Mouse (Mus musculus): Measurements from ENCODE around the gene Smap2. TPM values are rescaled to one million over a fixed set of nuclear protein-coding genes. Genes with fewer than 3 reads are reported as not detected.
A peak's percentile ranks its signal among the peaks of the same experiment; 100 is the strongest.

The Smap2 gene
- polyA plus RNA-seq, 1 experiment: 28.1 TPM

DNA sequence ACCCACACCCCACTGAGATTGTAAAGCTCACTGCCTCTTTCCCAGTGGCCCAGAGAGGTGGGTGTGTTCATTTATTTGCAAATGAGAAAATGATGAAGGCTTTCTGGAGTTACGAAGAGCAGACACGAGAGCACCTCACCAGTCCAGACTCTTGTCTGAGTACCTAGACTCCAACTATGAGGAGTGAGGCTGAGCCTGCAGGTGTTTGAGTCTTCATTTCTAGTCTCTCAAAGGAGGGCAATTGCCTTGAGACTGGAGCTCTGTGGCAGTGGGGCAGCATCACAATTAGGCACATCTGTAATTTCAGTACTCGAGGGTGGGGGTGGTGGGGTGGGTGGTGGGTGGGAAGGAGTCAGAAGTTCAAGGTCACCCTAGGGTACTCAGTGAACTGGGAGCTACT is 25.9 kb upstream of the Smap2 start:
- H3K27ac ChIP-seq (ENCODE audit: insufficient read depth, low read depth, low read length): no peak overlapping the region
- no peaks in the 10 kb centered on the region for H3K36me3 ChIP-seq (ENCODE audit: control insufficient read depth, insufficient read depth, low read length)
- 74% methylated on average over 3 of the region's 3 CpGs for WGBS
- H3K27me3 ChIP-seq (ENCODE audit: control insufficient read depth, insufficient read depth, low read length): peaks cover 16% of the 10 kb centered on the region
- TF ChIP-seq CTCF (IDR thresholded peaks at IDR 0.05; ENCODE audit: extremely low read depth, insufficient read length, insufficient replicate concordance, low read depth, low read length) (no peak), POLR2A (IDR thresholded peaks at IDR 0.05; ENCODE audit: low read depth, low read length) (no peak)
- H3K4me3 ChIP-seq (ENCODE audit: low read depth, low read length): no peak overlapping the region
- 0 out of 2 replicates have a peak, but pooled peaks cover 4% of the 10 kb centered on the region for H3K4me1 ChIP-seq (ENCODE audit: control insufficient read depth, insufficient read depth, insufficient read length, low read length)

- WGBS: 82% methylated on average over 5 of the region's 5 CpGs
- no peaks in the 10 kb centered on the region for H3K36me3 ChIP-seq (ENCODE audit: control insufficient read depth, insufficient read depth, low read length)
- H3K4me1 ChIP-seq (ENCODE audit: control insufficient read depth, insufficient read depth, insufficient read length, low read length): 0 out of 2 replicates have a peak, but pooled peaks cover 4% of the 10 kb centered on the region
- TF ChIP-seq CTCF (IDR thresholded peaks at IDR 0.05; ENCODE audit: extremely low read depth, insufficient read length, insufficient replicate concordance, low read depth, low read length) (no peak), POLR2A (IDR thresholded peaks at IDR 0.05; ENCODE audit: low read depth, low read length) (no peak)
- peaks cover 16% of the 10 kb centered on the region for H3K27me3 ChIP-seq (ENCODE audit: control insufficient read depth, insufficient read depth, low read length)
- H3K27ac ChIP-seq (ENCODE audit: insufficient read depth, low read depth, low read length): no peak overlapping the region
- no peak overlapping the region for H3K4me3 ChIP-seq (ENCODE audit: low read depth, low read length)
These were observed 25.4 kb upstream of the Smap2 start for GRCm38 (mm10) chr4:121042472-121042871.

DNA sequence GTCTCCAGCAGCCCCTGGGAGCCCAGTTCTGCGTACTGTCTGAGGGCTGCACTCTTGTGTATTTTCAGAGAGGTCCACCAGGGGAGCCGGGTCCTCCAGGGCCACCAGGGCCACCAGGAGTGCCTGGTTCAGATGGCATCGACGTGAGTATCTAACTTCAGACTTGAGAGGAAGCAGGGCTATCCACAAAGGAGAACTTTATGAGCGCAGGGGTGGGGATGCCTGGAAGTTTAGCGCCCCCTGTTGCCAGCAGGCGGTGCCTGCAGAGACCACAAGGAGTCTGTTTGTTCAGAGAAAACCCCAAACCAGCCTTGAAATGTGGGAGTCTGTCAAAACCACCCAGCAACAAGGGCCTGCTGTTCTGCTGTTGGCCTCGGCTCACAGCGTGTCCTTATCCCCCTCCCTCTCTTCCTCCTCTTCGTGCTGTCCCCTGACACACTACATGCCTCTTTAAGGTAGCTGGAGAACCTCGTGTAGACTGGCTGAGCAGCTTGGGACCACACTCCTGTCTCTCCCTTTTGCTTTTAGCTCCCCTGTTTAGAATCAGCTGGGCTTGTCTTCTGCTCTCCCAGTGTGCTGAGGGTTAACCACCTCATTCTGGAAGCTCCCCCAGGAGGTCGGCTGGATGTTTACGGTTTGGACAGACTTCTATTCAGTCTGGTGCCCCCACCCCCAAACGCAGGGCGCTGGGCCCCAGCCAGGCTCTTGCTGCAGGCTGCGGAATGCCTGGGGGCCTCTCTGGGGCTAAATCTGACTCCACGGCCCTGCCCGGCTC is 24.0 kb upstream of the Smap2 start:
- WGBS: 20% methylated on average over 18 of the region's 18 CpGs
- no peak overlapping the region for H3K27ac ChIP-seq (ENCODE audit: insufficient read depth, low read depth, low read length)
- no peak overlapping the region for H3K4me3 ChIP-seq (ENCODE audit: low read depth, low read length)

DNA sequence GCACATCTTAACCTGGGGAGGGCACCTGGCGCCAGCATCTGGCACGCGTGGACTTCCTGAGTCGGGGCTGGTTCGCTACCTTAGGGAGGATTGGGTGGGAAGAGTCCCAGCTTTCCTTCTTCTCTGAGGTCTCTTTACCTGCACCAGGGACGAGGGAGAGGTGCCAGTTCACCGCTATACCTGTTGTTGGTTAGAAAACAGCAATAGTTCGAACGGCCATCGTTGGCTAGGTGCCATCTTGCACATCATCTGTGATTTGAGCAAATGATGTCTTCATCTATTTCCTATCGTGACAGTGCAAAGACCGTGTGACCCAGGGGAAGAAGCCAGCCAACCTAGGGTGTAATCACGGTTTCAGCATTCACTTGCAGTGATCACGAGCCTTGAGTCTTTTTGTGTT is 23.3 kb upstream of the Smap2 start:
- Histone ChIP-seq H3K4me1 (ENCODE audit: control insufficient read depth, insufficient read depth, insufficient read length, low read length) (0 out of 2 replicates have a peak, but pooled peaks cover 4% of the 10 kb centered on the region), H3K27me3 (ENCODE audit: control insufficient read depth, insufficient read depth, low read length) (peaks cover 16% of the 10 kb centered on the region), H3K36me3 (ENCODE audit: control insufficient read depth, insufficient read depth, low read length) (no peaks in the 10 kb centered on the region), H3K4me3 (ENCODE audit: low read depth, low read length) (peak overlapping the region; percentile 26; the same call in 1 of the 2 replicates), H3K27ac (ENCODE audit: insufficient read depth, low read depth, low read length) (no peak overlapping the region)
- TF ChIP-seq CTCF (IDR thresholded peaks at IDR 0.05; ENCODE audit: extremely low read depth, insufficient read length, insufficient replicate concordance, low read depth, low read length) (no peak), POLR2A (IDR thresholded peaks at IDR 0.05; ENCODE audit: low read depth, low read length) (no peak)
- WGBS: 46% methylated on average over 14 of the region's 14 CpGs

More for the DNA sequence above, 24.0 kb upstream of the Smap2 start:
- TF ChIP-seq POLR2A (IDR thresholded peaks at IDR 0.05; ENCODE audit: low read depth, low read length): no peak
- TF ChIP-seq CTCF (IDR thresholded peaks at IDR 0.05; ENCODE audit: extremely low read depth, insufficient read length, insufficient replicate concordance, low read depth, low read length): peak; percentile 69
- peaks cover 16% of the 10 kb centered on the region for H3K27me3 ChIP-seq (ENCODE audit: control insufficient read depth, insufficient read depth, low read length)
- no peaks in the 10 kb centered on the region for H3K36me3 ChIP-seq (ENCODE audit: control insufficient read depth, insufficient read depth, low read length)
- 0 out of 2 replicates have a peak, but pooled peaks cover 4% of the 10 kb centered on the region for H3K4me1 ChIP-seq (ENCODE audit: control insufficient read depth, insufficient read depth, insufficient read length, low read length)

DNA sequence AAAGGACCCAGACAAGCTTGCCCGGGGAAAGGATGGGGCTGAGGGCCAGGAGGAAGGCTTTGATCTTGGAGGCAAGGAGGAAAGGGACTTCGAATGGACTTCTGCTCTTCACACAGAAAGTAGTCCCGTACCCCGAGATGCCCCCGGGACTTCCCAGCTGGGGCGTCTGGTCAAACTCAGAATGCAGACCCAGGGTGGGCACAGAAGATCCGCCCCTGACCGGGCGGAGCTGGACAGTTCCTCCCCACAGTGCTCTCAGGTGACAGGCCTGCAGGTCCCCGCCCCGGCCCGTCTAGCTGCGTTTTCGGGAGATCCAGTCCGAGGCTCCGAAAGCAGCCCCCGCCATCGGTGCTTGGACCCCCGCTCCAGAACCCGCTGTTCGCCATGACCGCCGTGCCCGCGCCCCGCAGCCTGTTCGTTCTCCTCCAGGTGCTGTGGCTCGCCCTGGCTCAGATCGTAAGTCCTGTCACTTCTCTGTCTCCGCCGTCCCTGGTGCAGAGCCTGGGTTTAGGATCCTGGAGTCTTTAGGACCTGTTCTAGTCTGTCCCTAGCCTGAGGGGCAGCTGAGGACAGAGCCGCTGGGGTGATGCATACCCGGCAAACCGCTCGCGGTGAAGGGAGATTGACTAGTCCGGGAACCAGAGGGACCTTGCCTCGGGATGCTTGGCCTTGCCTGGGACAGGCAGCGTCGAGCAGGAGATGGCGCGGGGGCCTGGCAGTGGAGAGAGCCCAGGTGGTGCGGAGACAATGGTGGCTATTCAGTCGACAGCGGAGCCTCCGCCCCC is 22.5 kb upstream of the Smap2 start, which contains the start of gene Col9a2:
TSS of gene Col9a2 (plus strand) at position 55 of the 785 bp plus-strand sequence.
- peak within 1 kb of the TSS; percentile 26 for H3K4me3 ChIP-seq (ENCODE audit: low read depth, low read length)
- H3K27ac ChIP-seq (ENCODE audit: insufficient read depth, low read depth, low read length): no peak within 1 kb of the TSS
- 0 out of 2 replicates have a peak, but pooled peaks cover 4% of the 10 kb centered on the region for H3K4me1 ChIP-seq (ENCODE audit: control insufficient read depth, insufficient read depth, insufficient read length, low read length)
- peaks cover 16% of the 10 kb centered on the region for H3K27me3 ChIP-seq (ENCODE audit: control insufficient read depth, insufficient read depth, low read length)
- 5% methylated on average over 46 of the region's 46 CpGs for WGBS
- no peaks in the 10 kb centered on the region for H3K36me3 ChIP-seq (ENCODE audit: control insufficient read depth, insufficient read depth, low read length)
- no peak for TF ChIP-seq CTCF (IDR thresholded peaks at IDR 0.05; ENCODE audit: extremely low read depth, insufficient read length, insufficient replicate concordance, low read depth, low read length)
- no peak for TF ChIP-seq POLR2A (IDR thresholded peaks at IDR 0.05; ENCODE audit: low read depth, low read length)

DNA sequence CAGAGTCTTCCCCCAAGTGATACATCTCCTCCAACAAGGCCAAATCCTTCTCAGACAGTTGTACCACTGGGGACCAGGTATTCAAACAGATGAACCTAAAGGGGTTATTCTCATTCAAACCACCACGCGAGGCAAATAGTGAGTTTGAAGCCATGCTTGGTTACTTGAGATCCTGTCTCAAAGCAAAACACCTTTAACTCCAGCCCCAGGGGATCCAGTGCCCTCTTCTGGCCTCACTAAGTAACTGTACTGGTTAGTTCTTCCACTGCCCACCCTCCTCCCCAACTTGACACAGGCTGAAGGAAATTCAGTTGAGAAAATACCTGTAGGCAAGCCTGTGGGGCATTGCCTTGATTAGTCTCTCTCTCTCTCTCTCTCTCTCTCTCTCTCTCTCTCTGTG is 16.0 kb upstream of the Smap2 start:
- no peak overlapping the region for H3K27ac ChIP-seq (ENCODE audit: insufficient read depth, low read depth, low read length)
- no peak overlapping the region for H3K4me3 ChIP-seq (ENCODE audit: low read depth, low read length)
- 70% methylated on average over 2 of the region's 2 CpGs for WGBS
- H3K4me1 ChIP-seq (ENCODE audit: control insufficient read depth, insufficient read depth, insufficient read length, low read length): no peaks in the 10 kb centered on the region
- no peaks in the 10 kb centered on the region for H3K36me3 ChIP-seq (ENCODE audit: control insufficient read depth, insufficient read depth, low read length)
- no peaks in the 10 kb centered on the region for H3K27me3 ChIP-seq (ENCODE audit: control insufficient read depth, insufficient read depth, low read length)
- TF ChIP-seq CTCF (IDR thresholded peaks at IDR 0.05; ENCODE audit: extremely low read depth, insufficient read length, insufficient replicate concordance, low read depth, low read length): no peak
- TF ChIP-seq POLR2A (IDR thresholded peaks at IDR 0.05; ENCODE audit: low read depth, low read length): no peak

DNA sequence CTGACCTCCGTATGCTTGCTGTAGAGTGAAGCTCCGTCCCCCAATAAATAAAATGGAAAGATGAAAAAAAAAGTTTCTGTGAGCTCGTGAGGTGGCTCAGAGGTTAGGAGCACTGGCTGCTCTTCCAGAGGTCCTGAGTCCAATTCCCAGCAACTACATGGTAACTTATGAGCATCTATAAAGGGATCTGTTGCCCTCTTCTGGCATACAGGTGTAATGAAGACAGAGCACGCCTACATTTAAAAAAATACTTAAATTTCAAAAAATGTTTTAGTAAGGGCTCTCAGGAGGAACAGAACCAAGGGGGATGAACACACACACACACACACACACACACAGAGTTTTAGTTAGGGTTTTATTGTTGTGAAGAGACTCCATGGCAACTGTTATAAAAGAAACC is 14.4 kb upstream of the Smap2 start:
- Histone ChIP-seq H3K4me3 (ENCODE audit: low read depth, low read length) (no peak overlapping the region), H3K36me3 (ENCODE audit: control insufficient read depth, insufficient read depth, low read length) (no peaks in the 10 kb centered on the region), H3K27me3 (ENCODE audit: control insufficient read depth, insufficient read depth, low read length) (no peaks in the 10 kb centered on the region), H3K27ac (ENCODE audit: insufficient read depth, low read depth, low read length) (no peak overlapping the region), H3K4me1 (ENCODE audit: control insufficient read depth, insufficient read depth, insufficient read length, low read length) (no peaks in the 10 kb centered on the region)
- TF ChIP-seq CTCF (IDR thresholded peaks at IDR 0.05; ENCODE audit: extremely low read depth, insufficient read length, insufficient replicate concordance, low read depth, low read length) (peak; percentile 32; the same call in 1 of the 2 replicates), POLR2A (IDR thresholded peaks at IDR 0.05; ENCODE audit: low read depth, low read length) (no peak)
- 47% methylated on average over 4 of the region's 4 CpGs for WGBS

All from small intestine, adult 2 months (tissue).